Mouse (Mus musculus) hindbrain, embryonic 11.5 days (tissue): ENCODE measurements at regions not wholly inside any gene's neighbourhood (a gene's known extent, or its start where the extent isn't known, plus 50 kb on each side); places are given as distances from the start of the nearest gene placed in this dataset.
A peak's percentile ranks its signal among the peaks of the same experiment; 100 is the strongest.

ENCODE experiments used
- ATAC-seq: fragments of 200-750 bp; cut with Nextera tagmentation; 2 replicates; pipeline ENCODE4 v1.8.0; 2017; ENCODE audit warnings: mild to moderate bottlenecking, moderate TSS enrichment, moderate library complexity; ENCODE audit not compliant: low FRiP score
- DNase-seq: peaks from one replicate; pipeline ENCODE4 v3.0.0-alpha.2; 2015; ENCODE audit warnings: low spot score
- H3K27ac ChIP-seq: fragments of 300-500 bp; sonication (generic); 2 replicates; pipeline ENCODE4 v1.5.1; 2014; ENCODE audit warnings: mild to moderate bottlenecking, low read depth, low read length
- H3K27me3 ChIP-seq: fragments of 300-500 bp; sonication (generic); 2 replicates; pipeline ENCODE4 v1.6.1; 2014; ENCODE audit warnings: mild to moderate bottlenecking, low read length, moderate library complexity, mixed read lengths; ENCODE audit not compliant: control insufficient read depth, insufficient read depth
- H3K36me3 ChIP-seq: fragments of 300-500 bp; sonication (generic); 2 replicates; pipeline ENCODE4 v1.6.1; 2014; ENCODE audit warnings: mild to moderate bottlenecking, low read length, moderate library complexity, mixed read lengths; ENCODE audit not compliant: control insufficient read depth, insufficient read depth
- H3K4me1 ChIP-seq: fragments of 300-500 bp; sonication (generic); replicated peaks from 2 replicates; pipeline ENCODE4 v1.6.1; 2014; ENCODE audit warnings: low read length, mixed read lengths; ENCODE audit not compliant: control insufficient read depth, insufficient read depth
- H3K4me2 ChIP-seq: fragments of 300-500 bp; sonication (generic); replicated peaks from 2 replicates; pipeline ENCODE4 v1.6.1; 2014; ENCODE audit warnings: mild to moderate bottlenecking, low read depth, low read length
- H3K4me3 ChIP-seq: fragments of 300-500 bp; sonication (generic); 2 replicates; pipeline ENCODE4 v1.5.1; 2014; ENCODE audit warnings: low read depth, low read length
- H3K9ac ChIP-seq: fragments of 300-500 bp; sonication (generic); 2 replicates; pipeline ENCODE4 v1.6.1; 2014; ENCODE audit warnings: low read depth, low read length
- H3K9me3 ChIP-seq: fragments of 300-500 bp; sonication (generic); 2 replicates; pipeline ENCODE4 v1.6.1; 2016; ENCODE audit warnings: low read length; ENCODE audit not compliant: control insufficient read depth
- WGBS: fragments of 180-500 bp; shearing (Covaris S2); extraction: QIAGEN DNeasy Blood & Tissue Kit; methylation state at CpG from one replicate; pipeline ENCODE4 v1.1.7; 2014; 5-methylcytosine and 5-hydroxymethylcytosine counted together

DNA sequence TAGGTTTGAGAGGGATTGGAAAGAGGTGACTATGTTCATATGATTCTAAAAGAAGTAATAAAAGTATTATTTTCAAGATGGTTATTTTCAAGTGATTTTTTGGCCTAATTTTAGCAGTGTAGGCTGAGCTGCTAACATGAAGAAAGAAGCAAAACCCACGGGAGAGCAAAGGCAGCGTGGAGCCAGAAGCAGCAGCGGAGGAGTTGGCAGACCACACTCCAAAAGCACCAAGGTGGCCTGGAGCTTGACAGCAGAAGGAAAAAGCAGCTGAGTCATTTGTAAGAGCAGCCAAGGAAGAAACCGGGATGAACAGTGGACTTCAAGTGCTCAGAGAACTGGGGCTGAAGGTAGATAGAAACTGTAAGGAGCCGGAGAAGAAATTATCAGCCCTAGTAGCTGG, 55.9 kb downstream of the Hdgfl1 start:
- no peak overlapping the region for H3K27ac ChIP-seq
- WGBS, result 89% methylated on average over 5 of the region's 5 CpGs
- H3K36me3 ChIP-seq, result no peaks in the 10 kb centered on the region
- no peak for ATAC-seq
- no peaks in the 10 kb centered on the region for H3K9me3 ChIP-seq
- H3K4me2 ChIP-seq, result no peak overlapping the region
- no peak overlapping the region for H3K4me3 ChIP-seq
- no peak for DNase-seq
- H3K4me1 ChIP-seq, result no peaks in the 10 kb centered on the region
- no peaks in the 10 kb centered on the region for H3K27me3 ChIP-seq
- no peak overlapping the region for H3K9ac ChIP-seq

DNA sequence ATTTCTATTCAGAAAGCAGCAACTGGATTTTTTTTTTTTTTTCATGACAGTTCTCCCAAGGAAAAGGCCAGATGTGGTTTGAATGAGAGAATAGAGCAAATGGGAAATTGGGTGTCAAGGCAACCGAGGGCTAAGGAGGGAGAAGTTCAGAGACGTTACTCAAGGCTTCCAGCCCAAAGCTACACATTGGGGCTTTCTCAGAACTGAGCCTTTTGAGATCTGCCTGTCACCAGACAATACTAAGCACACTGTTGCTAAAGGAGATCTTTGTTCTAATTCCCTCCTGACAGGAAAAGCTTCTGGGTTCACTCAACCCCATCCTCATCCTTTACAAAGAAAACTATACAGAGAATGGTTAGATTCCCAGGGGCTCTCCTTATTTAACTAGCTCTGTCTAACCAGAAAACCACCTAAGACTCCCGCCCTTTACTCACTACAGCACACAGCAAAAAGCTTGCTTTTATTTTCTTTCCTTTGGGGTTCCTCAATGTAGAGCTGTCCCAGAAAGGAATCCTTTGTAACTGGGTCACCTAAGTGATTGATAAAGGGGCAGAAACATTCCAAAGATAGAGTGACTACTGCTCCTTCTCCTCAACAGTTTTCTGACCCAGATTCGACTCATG, 70.8 kb downstream of the Hdgfl1 start:
- Histone ChIP-seq H3K27me3 (no peaks in the 10 kb centered on the region), H3K36me3 (no peaks in the 10 kb centered on the region), H3K27ac (no peak overlapping the region), H3K9me3 (no peaks in the 10 kb centered on the region), H3K4me3 (no peak overlapping the region), H3K4me1 (no peaks in the 10 kb centered on the region), H3K4me2 (no peak overlapping the region), H3K9ac (no peak overlapping the region)
- WGBS, result 30% methylated on average over 4 of the region's 4 CpGs
- DNase-seq (peak; percentile 11), ATAC-seq (peak; percentile 61)

DNA sequence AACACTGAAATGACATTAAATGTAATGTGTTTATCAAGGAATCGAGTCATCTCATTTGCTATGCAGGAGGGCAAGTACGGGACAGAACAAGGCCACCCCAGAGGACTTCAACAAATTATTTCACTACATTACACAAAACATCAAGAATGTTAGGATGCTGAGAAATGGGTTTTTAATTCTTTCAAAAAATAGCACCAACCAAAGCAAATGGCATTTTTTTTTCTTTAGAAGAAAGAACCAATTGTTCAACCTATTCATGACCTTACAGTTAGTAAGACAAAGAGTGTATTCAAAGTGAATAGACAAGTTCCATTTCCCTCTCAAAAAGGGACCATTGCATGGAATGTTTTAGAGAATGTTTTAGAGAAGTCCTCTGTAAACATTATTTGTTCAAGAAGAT, 110.5 kb downstream of the Hdgfl1 start:
- Histone ChIP-seq H3K9ac (no peak overlapping the region), H3K4me1 (no peaks in the 10 kb centered on the region), H3K27me3 (no peaks in the 10 kb centered on the region), H3K4me2 (no peak overlapping the region), H3K27ac (no peak overlapping the region), H3K4me3 (no peak overlapping the region), H3K9me3 (no peaks in the 10 kb centered on the region), H3K36me3 (no peaks in the 10 kb centered on the region)
- 50% methylated on average over 2 of the region's 2 CpGs for WGBS
- ATAC-seq, result peak; percentile 28; the same call in 1 of the 2 replicates
- DNase-seq, result no peak

DNA sequence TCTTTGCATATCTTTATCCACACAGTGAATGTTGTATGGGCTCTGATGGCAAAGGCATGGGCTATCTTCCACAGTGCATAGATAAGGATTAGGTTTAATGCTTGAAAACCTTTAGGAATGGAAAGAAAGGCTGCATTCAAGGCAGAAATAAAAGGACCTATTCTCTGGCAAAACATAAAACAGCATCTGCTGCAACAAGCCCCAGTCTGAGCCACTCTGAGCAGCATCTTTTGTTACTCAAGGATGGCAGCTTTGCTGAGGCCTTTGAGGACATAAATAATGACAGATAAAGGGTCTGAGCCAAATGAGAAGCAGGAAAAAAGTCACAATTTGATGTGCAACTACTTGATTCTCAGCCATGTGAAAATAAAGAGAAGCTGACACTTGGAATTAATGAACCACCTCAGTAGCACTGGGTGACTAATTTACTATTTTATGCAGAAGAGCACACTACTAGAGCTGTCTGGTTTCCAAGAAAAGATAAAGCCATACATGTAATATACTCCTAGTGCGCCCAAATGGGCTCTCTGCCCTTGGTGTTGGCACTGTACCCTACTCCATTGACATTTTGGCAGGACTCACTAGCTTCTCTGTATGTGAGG, 112.9 kb downstream of the Hdgfl1 start:
- Histone ChIP-seq H3K4me3 (no peak overlapping the region), H3K4me2 (no peak overlapping the region), H3K36me3 (no peaks in the 10 kb centered on the region), H3K9ac (no peak overlapping the region), H3K9me3 (no peaks in the 10 kb centered on the region), H3K27me3 (no peaks in the 10 kb centered on the region), H3K27ac (no peak overlapping the region; the same call in 1 of the 2 replicates), H3K4me1 (no peaks in the 10 kb centered on the region)
- peak; percentile 8 for DNase-seq
- peak; percentile 83 for ATAC-seq
- WGBS, result 56% methylated on average over 1 of the region's 1 CpGs
